Mouse (Mus musculus) cerebellum, postnatal 36 days (tissue): ENCODE results near the gene Gm10642.
A peak's percentile ranks its signal among the peaks of the same experiment; 100 is the strongest.

Experiments
- DNase-seq, 2 experiments: peaks; one replicate each; pipeline ENCODE4 v3.0.0; 2021 to 2022; ENCODE audit warnings: mixed read lengths in 2 of 2

Gene Gm10642

DNA sequence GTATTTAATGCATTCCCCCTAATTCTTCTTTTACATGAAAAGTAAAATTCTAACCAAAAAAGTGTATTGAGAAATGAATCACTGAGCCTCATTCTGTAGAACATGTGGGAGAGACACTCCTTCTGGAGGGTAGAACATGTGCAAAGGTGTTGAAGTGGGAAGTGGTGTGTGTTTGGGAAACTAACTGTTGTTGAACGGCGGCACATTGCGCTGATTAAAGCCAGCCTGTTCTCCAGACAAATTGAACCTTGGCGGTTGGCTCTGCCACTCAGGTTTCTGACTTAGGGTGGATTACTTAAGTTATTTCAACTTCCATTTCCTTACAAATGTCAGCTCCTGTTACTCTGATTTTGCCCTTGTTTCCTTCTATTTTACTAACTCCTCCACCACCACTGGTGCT lies 17.6 kb downstream of the Gm10642 start:
- no peak for DNase-seq

GRCm38 (mm10) chr9:70675117-70675516 lies 19.1 kb downstream of the Gm10642 start:
- no peak for DNase-seq

- no peak for DNase-seq
These were observed 19.9 kb downstream of the Gm10642 start for GRCm38 (mm10) chr9:70675961-70676360.

GRCm38 (mm10) chr9:70678682-70679131 lies 22.7 kb downstream of the Gm10642 start, which contains the start of gene Adam10:
Adam10 (plus strand) TSS chr9:70678997.
- peak; percentile 96 to 99 for DNase-seq

- peak; percentile 50 to 57 for DNase-seq
These were observed 23.4 kb downstream of the Gm10642 start for GRCm38 (mm10) chr9:70679132-70680091.

DNA sequence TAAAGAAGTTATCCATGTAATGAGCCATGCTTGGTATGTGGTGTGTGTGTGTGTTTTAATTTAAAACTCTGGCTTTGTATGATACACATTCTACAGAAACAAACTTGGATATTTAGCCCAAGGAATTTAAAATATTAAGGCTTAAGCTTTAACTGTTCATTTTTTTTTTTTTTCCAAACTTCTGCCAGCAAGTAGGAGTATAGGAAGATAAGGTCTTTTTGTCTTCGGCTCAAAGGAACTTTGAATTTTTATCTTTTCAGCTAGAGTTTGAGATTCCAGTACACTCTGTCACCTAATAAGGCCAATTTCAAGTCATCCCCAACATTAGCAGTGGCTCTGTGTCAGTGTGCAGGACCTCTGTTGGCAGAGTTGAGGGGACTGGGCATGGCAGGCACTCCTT lies 26.2 kb downstream of the Gm10642 start:
- no peak for DNase-seq

DNA sequence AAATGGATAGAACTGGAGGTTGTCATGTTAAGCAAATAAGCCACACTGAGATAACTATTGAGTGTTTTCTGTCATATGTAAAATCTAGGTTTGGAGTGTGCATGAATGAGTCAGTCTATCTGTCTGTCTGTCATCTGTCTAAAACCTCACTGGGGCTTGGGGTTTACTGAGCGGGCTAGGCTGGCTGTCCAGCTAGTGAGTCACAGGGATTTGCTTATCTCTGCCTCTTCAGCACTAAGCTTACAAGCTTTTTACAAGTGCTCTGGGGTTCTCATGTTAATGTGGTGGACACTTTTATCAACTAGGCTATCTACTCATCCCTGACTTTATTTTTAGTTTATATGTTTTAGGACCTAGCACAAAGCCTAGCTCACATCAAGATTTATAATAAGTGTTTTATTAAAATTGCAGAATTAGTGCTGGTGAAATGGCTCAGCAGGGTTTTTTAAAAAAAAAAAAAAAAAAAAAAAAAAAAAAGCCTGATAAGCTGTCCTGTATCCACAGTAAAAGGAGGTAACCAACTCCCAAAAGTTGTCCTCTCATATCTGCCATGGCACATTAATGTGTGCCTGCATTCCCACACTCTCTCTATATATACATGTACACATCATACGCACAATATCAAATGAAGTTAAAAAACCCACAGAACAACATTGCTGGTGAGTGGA lies 32.4 kb downstream of the Gm10642 start:
- DNase-seq, result no peak

DNA sequence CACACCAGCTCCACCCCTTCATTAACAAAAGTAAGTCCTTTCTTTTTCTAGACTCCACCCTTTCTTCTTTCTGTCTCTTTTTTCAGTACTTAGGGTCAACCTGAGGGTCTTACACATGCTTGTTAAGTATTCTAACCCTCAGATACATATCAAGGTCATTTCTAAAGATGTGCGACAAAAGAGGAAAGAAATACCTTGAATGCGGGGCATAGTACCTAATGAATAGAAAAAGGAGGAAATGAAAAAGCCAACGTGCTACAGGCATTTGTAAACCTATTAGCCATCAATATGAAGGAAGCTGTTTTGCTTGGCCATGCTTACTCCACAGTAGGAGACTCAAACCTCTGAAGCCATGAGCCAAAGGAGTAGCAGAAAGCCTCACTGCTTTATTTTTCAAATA lies 33.9 kb downstream of the Gm10642 start:
- no peak for DNase-seq

GRCm38 (mm10) chr9:70690579-70690978 lies 34.5 kb downstream of the Gm10642 start:
- DNase-seq, result no peak

- DNase-seq, result no peak
These were observed 36.0 kb downstream of the Gm10642 start for GRCm38 (mm10) chr9:70691772-70692693.

DNA sequence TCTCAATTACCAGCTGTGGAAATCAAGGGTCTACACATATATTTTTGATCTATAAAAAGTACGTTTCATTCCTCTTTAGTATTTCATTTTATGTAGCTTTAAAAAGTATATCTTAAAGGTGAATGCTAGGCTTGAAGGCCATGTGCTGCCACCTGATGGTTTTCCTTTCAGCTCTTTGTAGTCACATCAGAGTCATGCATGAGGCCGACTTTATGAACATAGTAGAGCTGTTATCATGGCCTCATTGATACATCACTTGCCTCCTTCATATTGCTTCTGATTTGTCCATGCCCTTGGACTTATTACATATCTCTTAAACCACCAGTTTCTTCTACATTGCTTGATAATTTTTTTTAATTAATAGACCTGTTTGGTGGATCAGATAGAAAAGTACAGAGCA lies 39.7 kb downstream of the Gm10642 start:
- no peak for DNase-seq

- no peak for DNase-seq
These were observed 42.0 kb downstream of the Gm10642 start for GRCm38 (mm10) chr9:70698090-70698489.

DNA sequence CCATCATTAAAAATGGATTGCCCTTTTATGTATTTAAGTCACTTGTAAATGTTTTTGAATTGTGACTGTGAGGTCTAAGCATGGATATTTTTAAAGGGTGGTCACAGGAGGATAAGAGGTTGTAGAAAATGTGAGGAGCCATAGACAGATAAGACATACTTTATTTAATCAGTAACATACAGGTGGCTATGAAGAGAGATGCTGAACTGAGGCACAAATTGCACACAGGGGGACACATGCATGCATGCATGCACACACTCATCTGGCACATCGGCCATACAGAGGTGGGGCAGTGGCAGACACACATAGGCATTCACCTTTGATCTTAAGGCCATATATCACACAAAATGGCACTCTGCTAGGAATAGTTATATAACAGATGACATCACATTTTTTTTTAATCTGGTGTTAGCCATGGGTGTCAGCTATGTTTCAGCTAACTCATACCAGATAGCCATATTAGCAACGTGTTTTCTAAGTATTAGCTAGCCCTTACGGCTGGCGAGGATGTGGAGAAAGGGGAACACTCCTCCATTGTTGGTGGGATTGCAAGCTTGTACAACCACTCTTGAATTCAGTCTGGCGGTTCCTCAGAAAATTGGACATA lies 47.6 kb downstream of the Gm10642 start:
- no peak for DNase-seq

- no peak for DNase-seq
These were observed 50.4 kb downstream of the Gm10642 start for GRCm38 (mm10) chr9:70706444-70706843.
